17 mouse cellular contexts compared by ENCODE assay signal in the genomic region with DNA sequence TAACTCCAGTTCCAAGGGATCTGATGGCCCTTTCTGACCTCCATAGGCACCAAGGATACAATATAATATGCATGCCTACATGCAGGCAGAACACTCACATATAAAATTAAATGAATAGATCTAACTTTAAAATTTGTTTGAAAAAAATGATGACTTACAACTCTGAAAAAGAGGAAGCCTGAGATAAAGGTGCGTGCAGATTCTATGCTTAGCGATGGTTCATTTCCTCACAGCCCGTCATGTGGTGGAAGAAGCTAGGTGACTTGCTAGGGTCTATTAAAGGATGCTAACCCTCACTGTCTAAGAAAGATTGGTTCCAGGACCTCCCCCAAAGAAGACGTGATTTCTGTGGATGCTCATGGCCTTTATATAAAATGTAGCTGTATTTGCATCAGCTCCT.
"Had no signal": no experiment of that assay in that cellular context is flagged by ENCODE, and none has a peak within 500 bp of the region (broad histone marks: within the 10 kb centered on the region; RNA-seq: fewer than 3 reads in every experiment).

No protein-coding gene starts in this region.

- DNase-seq: retina, postnatal 1 day; right cerebral cortex, adult 18-20 months; right cerebral cortex, postnatal 14 days; right cerebral cortex, postnatal 25 days; right cerebral cortex, postnatal 4 days; spleen, adult 18-20 months; thymus, adult 18-20 months; thymus, adult 2 months; thymus, postnatal 14 days; thymus, postnatal 25 days; thymus, postnatal 36 days; thymus, postnatal 4 days had no signal

- H3K4me2 ChIP-seq: neural tube, embryonic 12.5 days; neural tube, embryonic 13.5 days; neural tube, embryonic 15.5 days; stomach, embryonic 15.5 days had no signal

- H3K9me3 ChIP-seq: neural tube, embryonic 12.5 days; neural tube, embryonic 13.5 days; neural tube, embryonic 15.5 days; stomach, embryonic 15.5 days had no signal

- H3K36me3 ChIP-seq: neural tube, embryonic 12.5 days; neural tube, embryonic 13.5 days; neural tube, embryonic 15.5 days; stomach, embryonic 15.5 days had no signal

- H3K4me3 ChIP-seq: neural tube, embryonic 12.5 days; neural tube, embryonic 13.5 days; neural tube, embryonic 15.5 days; stomach, embryonic 15.5 days had no signal

- H3K4me1 ChIP-seq: neural tube, embryonic 12.5 days; neural tube, embryonic 13.5 days; neural tube, embryonic 15.5 days; stomach, embryonic 15.5 days had no signal

- H3K9ac ChIP-seq: neural tube, embryonic 12.5 days; neural tube, embryonic 13.5 days; neural tube, embryonic 15.5 days; stomach, embryonic 15.5 days had no signal

- H3K27me3 ChIP-seq: neural tube, embryonic 12.5 days; neural tube, embryonic 13.5 days; neural tube, embryonic 15.5 days; stomach, embryonic 15.5 days had no signal

- H3K27ac ChIP-seq: neural tube, embryonic 12.5 days; neural tube, embryonic 13.5 days; neural tube, embryonic 15.5 days; stomach, embryonic 15.5 days; stomach, postnatal 0 days had no signal
